Mouse (Mus musculus): ENCODE measurements at regions not wholly inside any gene's neighbourhood (a gene's known extent, or its start where the extent isn't known, plus 50 kb on each side); places are given as distances from the start of the nearest gene placed in this dataset.

- DNase-seq (ENCODE audit: low read depth, low spot score), result no peak
Measured at GRCm38 (mm10) chr8:4411126-4411525, 81.7 kb upstream of the Cers4 start.

- DNase-seq (ENCODE audit: low read depth, low spot score), result no peak
Measured at GRCm38 (mm10) chr8:4411836-4412235, 81.0 kb upstream of the Cers4 start.

- peak; percentile 52 for DNase-seq (ENCODE audit: low read depth, low spot score)
Measured at GRCm38 (mm10) chr8:4413206-4413605, 79.6 kb upstream of the Cers4 start.

- DNase-seq (ENCODE audit: low read depth, low spot score), result no peak
Measured at GRCm38 (mm10) chr8:4413764-4414163, 79.1 kb upstream of the Cers4 start.

GRCm38 (mm10) chr8:4417141-4417540, 75.7 kb upstream of the Cers4 start:
- DNase-seq (ENCODE audit: low read depth, low spot score), result no peak

- no peak for DNase-seq (ENCODE audit: low read depth, low spot score)
Measured at GRCm38 (mm10) chr8:4433161-4433560, 59.7 kb upstream of the Cers4 start.

- no peak for DNase-seq (ENCODE audit: low read depth, low spot score)
Measured at GRCm38 (mm10) chr8:4436546-4436945, 56.3 kb upstream of the Cers4 start.

Measured in ZHBTc4 (cell line).